Mouse (Mus musculus) liver, postnatal 0 days (tissue): ENCODE data around the gene Ankrd13a. TPM values are rescaled to one million over a fixed set of nuclear protein-coding genes. Genes with fewer than 3 reads are reported as not detected.

Source experiments
- ATAC-seq: fragments of 200-750 bp; cut with Nextera tagmentation; 2 replicates; pipeline ENCODE4 v1.8.0; 2017; ENCODE audit warnings: mild to moderate bottlenecking, moderate library complexity
- DNase-seq: peaks from one replicate; pipeline ENCODE4 v3.0.0-alpha.2; 2016
- H3K27ac ChIP-seq: fragments of 300-500 bp; sonication (generic); 2 replicates; pipeline ENCODE4 v1.5.1; 2014; ENCODE audit warnings: antibody characterized with exemption, moderate library complexity, mild to moderate bottlenecking, low read depth
- H3K27me3 ChIP-seq: fragments of 300-500 bp; sonication (generic); 2 replicates; pipeline ENCODE4 v1.6.1; 2014; ENCODE audit warnings: low read length, control low read depth, mixed read lengths; ENCODE audit not compliant: insufficient read depth
- H3K36me3 ChIP-seq: fragments of 300-500 bp; sonication (generic); replicated peaks from 2 replicates; pipeline ENCODE4 v1.6.1; 2014; ENCODE audit warnings: mild to moderate bottlenecking, control low read depth, low read length, moderate library complexity, mixed read lengths; ENCODE audit not compliant: insufficient read depth
- H3K4me1 ChIP-seq: fragments of 300-500 bp; sonication (generic); 2 replicates; pipeline ENCODE4 v1.6.1; 2014; ENCODE audit warnings: antibody characterized with exemption, mild to moderate bottlenecking, control low read depth; ENCODE audit not compliant: insufficient read depth
- H3K4me2 ChIP-seq: fragments of 300-500 bp; sonication (generic); 2 replicates; pipeline ENCODE4 v1.6.1; 2014; ENCODE audit warnings: low read depth, mild to moderate bottlenecking, low read length, moderate library complexity, mixed read lengths
- H3K4me3 ChIP-seq: fragments of 300-500 bp; sonication (generic); 2 replicates; pipeline ENCODE4 v1.5.1; 2014; ENCODE audit warnings: low read depth, low read length
- H3K9ac ChIP-seq: fragments of 300-500 bp; sonication (generic); replicated peaks from 2 replicates; pipeline ENCODE4 v1.6.1; 2014; ENCODE audit warnings: mild to moderate bottlenecking, moderate library complexity
- H3K9me3 ChIP-seq: fragments of 300-500 bp; sonication (generic); 2 replicates; pipeline ENCODE4 v1.6.1; 2016; ENCODE audit warnings: mild to moderate bottlenecking, control low read depth, low read length, mixed read lengths
- CTCF ChIP-seq: sonication (generic); IDR thresholded peaks from 2 replicates; pipeline ENCODE4 v1.5.1; 2016; ENCODE audit warnings: antibody characterized with exemption, low read depth
- EP300 ChIP-seq: IDR thresholded peaks from 2 replicates; pipeline ENCODE4 v1.6.1; 2016; ENCODE audit warnings: antibody characterized with exemption, low read depth, mild to moderate bottlenecking
- WGBS: fragments of 180-500 bp; shearing (Covaris S2); extraction: QIAGEN DNeasy Blood & Tissue Kit; methylation state at CpG from one replicate; pipeline ENCODE4 v1.1.7; 2014; ENCODE audit not compliant: insufficient replicate concordance; 5-methylcytosine and 5-hydroxymethylcytosine counted together
- polyA plus RNA-seq: library from polyadenylated mRNA; unstranded; fragments of >200 nt; fragmentation: Nextera tagmentation; extraction: Ambion mirVana; gene quantifications from 2 replicates; pipeline ENCODE4 v1.2.1, GENCODE M21; 2015

The Ankrd13a gene
- polyA plus RNA-seq, result 26.7 TPM in 2 replicates

DNA sequence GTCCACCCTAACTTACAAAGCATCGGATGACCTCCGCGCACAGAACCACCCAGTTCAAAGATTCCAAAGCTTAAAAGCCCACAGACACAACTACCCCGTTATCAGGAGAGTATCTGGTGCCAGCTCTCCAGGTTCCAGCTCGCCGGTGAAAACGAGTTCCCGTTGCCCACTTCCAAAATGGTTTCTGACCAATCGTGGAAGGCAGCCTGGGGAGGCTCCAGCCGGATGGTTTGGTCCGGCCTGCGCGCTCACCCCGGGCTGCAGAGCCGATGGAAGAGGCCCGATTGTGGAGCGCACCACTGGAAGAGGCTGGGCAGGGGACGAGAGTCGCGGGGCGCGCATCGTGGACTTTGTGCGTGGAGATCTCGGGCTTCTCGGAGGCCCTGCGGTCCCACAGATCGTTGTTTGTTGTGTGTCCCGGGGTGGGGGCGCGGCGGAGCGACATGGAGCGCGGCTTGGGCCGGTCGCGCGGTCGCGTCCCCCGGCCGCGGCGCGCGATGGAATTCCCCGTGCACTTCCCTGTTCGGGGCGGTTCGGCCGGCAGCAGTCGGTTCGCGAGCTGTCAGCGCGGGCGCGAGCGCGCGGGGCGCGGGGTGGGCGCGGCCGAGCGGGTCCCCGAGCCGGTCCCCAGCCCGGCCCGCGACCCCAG lies at the start of gene Ankrd13a:
TSS of gene Ankrd13a (plus strand) at position 275 of the 649 bp plus-strand sequence.
- peak within 1 kb of the TSS; percentile 92 for H3K4me2 ChIP-seq
- ATAC-seq, result peak; percentile 85
- H3K36me3 ChIP-seq, result no peaks in the 10 kb centered on the region; the same call in 1 of the 2 replicates
- peaks cover 42% of the 10 kb centered on the region for H3K4me1 ChIP-seq
- WGBS, result under 1% methylated on average over 38 of the region's 73 CpGs
- peak within 1 kb of the TSS; percentile 96 for H3K4me3 ChIP-seq
- H3K27ac ChIP-seq, result peak within 1 kb of the TSS; percentile 81
- peak; percentile 92 for DNase-seq
- peak within 1 kb of the TSS; percentile 97 for H3K9ac ChIP-seq
- H3K27me3 ChIP-seq, result no peaks in the 10 kb centered on the region
- no peaks in the 10 kb centered on the region for H3K9me3 ChIP-seq
- TF ChIP-seq EP300 (peak; percentile 54), CTCF (no peak)

DNA sequence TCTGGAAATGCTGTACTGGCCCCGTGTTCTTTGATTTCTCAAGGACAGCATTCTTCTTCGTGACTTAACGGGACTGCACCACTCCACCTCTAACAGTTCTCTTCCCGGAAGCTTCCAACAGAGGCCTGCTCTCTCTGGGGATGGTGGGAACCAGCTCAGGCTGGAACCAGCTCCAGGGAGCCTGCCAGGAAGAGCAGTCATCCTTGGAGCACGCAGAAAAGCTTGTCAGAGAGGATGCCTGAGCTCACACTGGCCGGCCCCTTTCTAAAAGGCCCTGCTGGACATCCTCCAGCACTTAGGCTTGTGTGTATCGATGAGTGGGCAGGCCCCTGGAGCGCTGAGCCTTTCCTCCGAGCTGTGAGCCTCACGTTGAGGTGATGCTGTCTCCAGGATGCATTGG lies 46.3 kb upstream of the Ankrd13a start:
- DNase-seq, result no peak

DNA sequence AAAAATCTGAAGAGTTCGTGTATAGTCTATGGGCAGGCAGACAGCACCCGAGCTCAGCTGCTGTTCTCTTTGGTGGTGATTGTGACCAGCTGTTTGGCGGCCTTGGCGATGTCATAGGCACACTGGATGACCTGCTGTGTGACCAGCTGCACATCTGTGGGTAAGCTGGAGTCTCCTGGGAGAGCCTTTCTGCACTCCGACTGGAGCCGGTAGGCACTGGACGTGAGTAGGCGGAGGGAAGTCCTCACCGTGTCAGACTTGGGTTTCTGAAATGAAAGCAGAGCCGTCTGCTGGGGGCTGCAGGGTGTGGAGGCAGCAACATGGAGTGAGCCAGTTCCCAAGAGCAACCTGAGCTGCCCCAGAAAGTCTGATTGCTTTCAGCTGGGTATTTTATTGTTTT lies 44.3 kb upstream of the Ankrd13a start:
- no peak overlapping the region for H3K27ac ChIP-seq
- DNase-seq (no peak), ATAC-seq (no peak)
- 86% methylated on average over 10 of the region's 10 CpGs for WGBS
- H3K36me3 ChIP-seq, result peaks cover 62% of the 10 kb centered on the region
- no peak overlapping the region for H3K4me3 ChIP-seq
- no peak overlapping the region for H3K4me2 ChIP-seq
- H3K27me3 ChIP-seq, result no peaks in the 10 kb centered on the region
- H3K9ac ChIP-seq, result no peak overlapping the region
- no peaks in the 10 kb centered on the region for H3K4me1 ChIP-seq
- TF ChIP-seq EP300, result no peak
- no peak for TF ChIP-seq CTCF
- H3K9me3 ChIP-seq, result no peaks in the 10 kb centered on the region

More for the DNA sequence above, 46.3 kb upstream of the Ankrd13a start:
- Histone ChIP-seq H3K36me3 (peaks cover 47% of the 10 kb centered on the region), H3K4me2 (no peak overlapping the region), H3K9ac (no peak overlapping the region), H3K4me1 (no peaks in the 10 kb centered on the region), H3K27ac (no peak overlapping the region), H3K27me3 (no peaks in the 10 kb centered on the region), H3K4me3 (no peak overlapping the region), H3K9me3 (no peaks in the 10 kb centered on the region)
- TF ChIP-seq CTCF (no peak), EP300 (no peak)
- ATAC-seq, result no peak
- WGBS, result 85% methylated on average over 10 of the region's 10 CpGs

DNA sequence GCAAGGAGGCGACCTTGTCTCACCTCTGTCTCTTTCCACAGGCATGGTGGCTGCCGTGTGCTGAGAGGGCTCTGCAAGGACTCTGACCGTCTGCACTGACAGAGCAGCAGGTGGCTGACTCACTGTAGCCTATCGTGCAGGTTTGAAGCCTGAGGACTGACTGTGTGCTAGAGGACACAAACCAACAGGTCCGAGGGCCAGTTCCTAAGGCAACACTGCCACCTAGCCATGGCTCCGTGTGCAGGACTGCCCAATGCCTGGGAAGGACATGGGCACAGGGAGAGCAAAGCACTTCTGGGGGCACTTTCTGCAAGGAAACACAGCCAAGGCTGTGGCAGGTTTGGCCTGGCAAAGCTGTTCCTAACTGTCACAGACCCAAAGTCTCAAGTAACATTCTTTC lies 43.0 kb upstream of the Ankrd13a start:
- Histone ChIP-seq H3K4me3 (no peak overlapping the region), H3K36me3 (peaks cover 72% of the 10 kb centered on the region), H3K27ac (no peak overlapping the region), H3K9me3 (no peaks in the 10 kb centered on the region), H3K4me2 (no peak overlapping the region), H3K27me3 (no peaks in the 10 kb centered on the region), H3K9ac (no peak overlapping the region), H3K4me1 (no peaks in the 10 kb centered on the region)
- TF ChIP-seq CTCF (peak; percentile 19; the same call in 1 of the 2 replicates), EP300 (no peak)
- ATAC-seq, result no peak
- DNase-seq, result no peak
- WGBS, result 76% methylated on average over 6 of the region's 6 CpGs

- Histone ChIP-seq H3K4me2 (no peak overlapping the region), H3K36me3 (peaks cover 76% of the 10 kb centered on the region), H3K27ac (no peak overlapping the region), H3K9ac (no peak overlapping the region), H3K27me3 (no peaks in the 10 kb centered on the region), H3K4me3 (no peak overlapping the region), H3K9me3 (no peaks in the 10 kb centered on the region), H3K4me1 (no peaks in the 10 kb centered on the region)
- DNase-seq (no peak), ATAC-seq (no peak)
- TF ChIP-seq EP300 (no peak), CTCF (no peak)
- WGBS, result 84% methylated on average over 15 of the region's 15 CpGs
Measured at GRCm38 (mm10) chr5:114731969-114732368, 42.5 kb upstream of the Ankrd13a start.

GRCm38 (mm10) chr5:114733606-114734005 lies 40.9 kb upstream of the Ankrd13a start:
- Histone ChIP-seq H3K4me3 (no peak overlapping the region), H3K4me2 (no peak overlapping the region), H3K4me1 (no peaks in the 10 kb centered on the region; the same call in 1 of the 2 replicates), H3K27me3 (no peaks in the 10 kb centered on the region), H3K9ac (no peak overlapping the region), H3K27ac (no peak overlapping the region), H3K36me3 (peaks cover 84% of the 10 kb centered on the region), H3K9me3 (no peaks in the 10 kb centered on the region)
- TF ChIP-seq CTCF (no peak), EP300 (no peak)
- DNase-seq, result no peak
- 91% methylated on average over 15 of the region's 15 CpGs for WGBS
- no peak for ATAC-seq
